ENCODE assay signal across 8 mouse cellular contexts in genomic region chr8:82865239-82865638, GRCm38 (mm10). TPM values are rescaled to one million over a fixed set of nuclear protein-coding genes. Genes with fewer than 3 reads are reported as not detected.
DNase-seq lines count a peak whose midpoint lies in the region; ATAC-seq and TF ChIP-seq lines count a peak whose summit lies in the region.

No protein-coding gene starts in this region.

- TF ChIP-seq CTCF in cortical plate, adult 2 months (IDR thresholded peaks at IDR 0.05; ENCODE audit: extremely low read depth, insufficient read depth, low read length): no peak

- intact Hi-C loops in left cerebral cortex, postnatal 4 days (cut with DNase I): loop anchor here (10.0 kb wide), 1 partner anchor 120 kb away; no protein-coding TSS in a partner anchor

- no peak overlapping the region for H3K27ac ChIP-seq in cortical plate, adult 2 months (ENCODE audit: insufficient read depth, low read length)
- no peak overlapping the region for H3K27ac ChIP-seq in hindbrain, embryonic 14.5 days
- no peak overlapping the region for H3K27ac ChIP-seq in midbrain, embryonic 15.5 days

- no peaks in the 10 kb centered on the region for H3K27me3 ChIP-seq in hindbrain, embryonic 14.5 days (ENCODE audit: control insufficient read depth, insufficient read depth, low read length)
- no peaks in the 10 kb centered on the region for H3K27me3 ChIP-seq in midbrain, embryonic 15.5 days (replicated peaks)

- no peak for ATAC-seq in hindbrain, embryonic 14.5 days (ENCODE audit: low FRiP score)
- no peak for ATAC-seq in midbrain, embryonic 15.5 days (replicated peaks)
- ATAC-seq in monocyte, adult 5-6 weeks (replicated peaks; ENCODE audit: insufficient number of reproducible peaks, low FRiP score, low TSS enrichment, poor library complexity, severe bottlenecking): no peak

- H3K4me3 ChIP-seq in cortical plate, adult 2 months (ENCODE audit: insufficient read depth, low read length): peak overlapping the region; percentile 100
- peak overlapping the region; percentile 87 for H3K4me3 ChIP-seq in hindbrain, embryonic 14.5 days (replicated peaks; ENCODE audit: low read length)
- H3K4me3 ChIP-seq in midbrain, embryonic 15.5 days: peak overlapping the region; percentile 57

- 36% methylated on average over 5 of the region's 5 CpGs for WGBS in hindbrain, embryonic 14.5 days
- WGBS in midbrain, embryonic 15.5 days: 42% methylated on average over 5 of the region's 5 CpGs

- peak; percentile 53; the same call in 1 of the 2 replicates for TF ChIP-seq POLR2A in cortical plate, adult 2 months (IDR thresholded peaks at IDR 0.05; ENCODE audit: extremely low read depth, insufficient read depth, low read length)

- no peaks in the 10 kb centered on the region for H3K36me3 ChIP-seq in hindbrain, embryonic 14.5 days (replicated peaks; ENCODE audit: control insufficient read depth, insufficient read depth)
- H3K36me3 ChIP-seq in midbrain, embryonic 15.5 days (replicated peaks): no peaks in the 10 kb centered on the region

- no peaks in the 10 kb centered on the region for H3K9me3 ChIP-seq in hindbrain, embryonic 14.5 days (ENCODE audit: control insufficient read depth, low read length)
- no peaks in the 10 kb centered on the region for H3K9me3 ChIP-seq in midbrain, embryonic 15.5 days

- peak overlapping the region; percentile 84 for H3K4me2 ChIP-seq in hindbrain, embryonic 14.5 days (replicated peaks)
- H3K4me2 ChIP-seq in midbrain, embryonic 15.5 days: peak overlapping the region; percentile 65

- peak overlapping the region; percentile 95 for H3K9ac ChIP-seq in hindbrain, embryonic 14.5 days
- H3K9ac ChIP-seq in midbrain, embryonic 15.5 days: peak overlapping the region; percentile 69; the same call in 1 of the 2 replicates

- peaks cover 3% of the 10 kb centered on the region; the same call in 1 of the 2 replicates for H3K4me1 ChIP-seq in cortical plate, adult 2 months (ENCODE audit: control insufficient read depth, insufficient read depth, low read length)
- peaks cover 17% of the 10 kb centered on the region for H3K4me1 ChIP-seq in hindbrain, embryonic 14.5 days (replicated peaks; ENCODE audit: control insufficient read depth, insufficient read depth, low read length)
- peaks cover 29% of the 10 kb centered on the region for H3K4me1 ChIP-seq in midbrain, embryonic 15.5 days

- DNase-seq in left cerebral cortex, adult 11 months (ENCODE audit: low spot score): peak; percentile 17
- no peak for DNase-seq in left cerebral cortex, postnatal 4 days
- DNase-seq in hindbrain, embryonic 14.5 days (ENCODE audit: low spot score): peak; percentile 39
- no peak for DNase-seq in T-cell, adult 2 months (ENCODE audit: low spot score)
- no peak for DNase-seq in kidney, adult 8-10 months

RNA-seq across cellular contexts. Expression of gene Rnf150, which starts 2.1 kb away (rescaled TPM):
- 10 to 100 TPM; 20.1 to 21.4 TPM for total RNA-seq in left cerebral cortex, postnatal 4 days (2021)
- 17.9 and 18.4 TPM in 2 replicates for polyA plus RNA-seq in cortical plate, adult 2 months (2012; rRNA removed)
- 2.3 and 2.4 TPM in 2 replicates for polyA plus RNA-seq in hindbrain, embryonic 14.5 days (2014; fragmentation: Nextera tagmentation; extraction: Ambion mirVana)
- 2.7 TPM in 2 replicates for polyA plus RNA-seq in midbrain, embryonic 15.5 days (2015; fragmentation: Nextera tagmentation; extraction: Ambion mirVana)
- total RNA-seq in monocyte, adult 5-6 weeks (2017): 0.95 to 1.5 TPM (median 1.2 TPM) in 3 replicates

Comparison
In these comparisons a context has a peak if more than half of its experiments do, and no peak if none do; other contexts are left out.
1. DNase-seq: peak in left cerebral cortex, adult 11 months (single experiment) and hindbrain, embryonic 14.5 days (single experiment); none in left cerebral cortex, postnatal 4 days (single experiment), T-cell, adult 2 months (single experiment) and kidney, adult 8-10 months (0 of 2).
2. Peak in every context shown above with its lines, with median percentiles within 50 percentile points of each other: H3K4me3 ChIP-seq.